Mouse (Mus musculus) myocyte (in vitro differentiated cells): ENCODE measurements around the gene Tiprl. TPM values are rescaled to one million over a fixed set of nuclear protein-coding genes. Genes with fewer than 3 reads are reported as not detected.
A peak's percentile ranks its signal among the peaks of the same experiment; 100 is the strongest.

ENCODE experiments used
- H3K27me3 ChIP-seq: one replicate; pipeline ENCODE4 v1.6.1; 2011; ENCODE audit not compliant: control insufficient read depth, insufficient read depth, insufficient read length
- H3K36me3 ChIP-seq: one replicate; pipeline ENCODE4 v1.6.1; 2011; ENCODE audit not compliant: control insufficient read depth, insufficient read depth
- H3K4me2 ChIP-seq: one replicate; pipeline ENCODE4 v1.6.1; 2011; ENCODE audit warnings: low read depth, control low read depth
- H3K4me3 ChIP-seq: one replicate; pipeline ENCODE4 v1.5.1; 2011; ENCODE audit warnings: mild to moderate bottlenecking, control low read depth, moderate library complexity
- H3K79me2 ChIP-seq: one replicate; pipeline ENCODE4 v1.6.1; 2011; ENCODE audit not compliant: control insufficient read depth, insufficient read depth
- H3ac ChIP-seq: one replicate; pipeline ENCODE4 v1.6.1; 2011; ENCODE audit not compliant: control insufficient read depth, insufficient read length
- CEBPB ChIP-seq: IDR thresholded peaks from 2 replicates; pipeline ENCODE4 v1.6.1; 2011; ENCODE audit warnings: mild to moderate bottlenecking, moderate library complexity; ENCODE audit not compliant: poor library complexity, insufficient read depth, severe bottlenecking
- E2F4 ChIP-seq: IDR thresholded peaks from one replicate; pipeline ENCODE4 v1.6.1; 2011; ENCODE audit warnings: mild to moderate bottlenecking, control low read depth, moderate library complexity; ENCODE audit not compliant: insufficient read depth
- MAX ChIP-seq: IDR thresholded peaks from one replicate; pipeline ENCODE4 v1.6.1; 2011; ENCODE audit warnings: low read depth, mild to moderate bottlenecking, control low read depth
- MYOD1 ChIP-seq, 3 experiments: IDR thresholded peaks; one replicate each; pipeline ENCODE4 v1.6.1; 2011; ENCODE audit warnings: control low read depth in 2 of 3, low read depth in 2 of 3, mild to moderate bottlenecking in 2 of 3, moderate library complexity in 1 of 3; ENCODE audit not compliant: insufficient read length in 2 of 3, control insufficient read depth in 1 of 3
- MYOG ChIP-seq, 3 experiments: IDR thresholded peaks; one replicate each; pipeline ENCODE4 v1.6.1; 2011; ENCODE audit warnings: control low read depth in 2 of 3, low read depth in 2 of 3, mild to moderate bottlenecking in 2 of 3; ENCODE audit not compliant: insufficient read length in 2 of 3, control insufficient read depth in 1 of 3, insufficient read depth in 1 of 3
- POLR2A ChIP-seq: IDR thresholded peaks from one replicate; pipeline ENCODE4 v1.6.1; 2011; ENCODE audit warnings: low read depth, mild to moderate bottlenecking, control low read depth, moderate library complexity; ENCODE audit not compliant: insufficient read length
- POLR2AphosphoS2 ChIP-seq: IDR thresholded peaks from one replicate; pipeline ENCODE4 v1.6.1; 2011; ENCODE audit warnings: low read depth, control low read depth; ENCODE audit not compliant: insufficient read length
- REST ChIP-seq: IDR thresholded peaks from one replicate; pipeline ENCODE4 v1.6.1; 2011; ENCODE audit warnings: mild to moderate bottlenecking, control low read depth, moderate library complexity; ENCODE audit not compliant: insufficient read depth, insufficient read length
- SRF ChIP-seq: IDR thresholded peaks from one replicate; pipeline ENCODE4 v1.6.1; 2011; ENCODE audit warnings: low read depth; ENCODE audit not compliant: control insufficient read depth, insufficient read length
- TCF12 ChIP-seq: IDR thresholded peaks from one replicate; pipeline ENCODE4 v1.6.1; 2011; ENCODE audit warnings: mild to moderate bottlenecking, control low read depth; ENCODE audit not compliant: poor library complexity, insufficient read depth, severe bottlenecking
- TCF3 ChIP-seq: IDR thresholded peaks from one replicate; pipeline ENCODE4 v1.6.1; 2011; ENCODE audit warnings: low read depth, control low read depth; ENCODE audit not compliant: insufficient read length
- USF1 ChIP-seq: IDR thresholded peaks from one replicate; pipeline ENCODE4 v1.6.1; 2011; ENCODE audit warnings: low read depth, mild to moderate bottlenecking, control low read depth, moderate library complexity
- polyA plus RNA-seq: library from polyadenylated mRNA; unstranded; fragments of >200 nt; fragmentation: generic; extraction: Trizol; gene quantifications from one replicate; pipeline ENCODE4 v1.2.1, GENCODE M21; 2012; ENCODE audit warnings: missing spikeins

Tiprl gene
- polyA plus RNA-seq, 1 experiment = 35.8 TPM

GRCm38 (mm10) chr1:165205591-165205990 lies 31.2 kb downstream of the Tiprl start:
- Histone ChIP-seq H3K79me2 (no peaks in the 10 kb centered on the region), H3K4me2 (no peak overlapping the region), H3K36me3 (no peaks in the 10 kb centered on the region), H3K4me3 (no peak overlapping the region), H3K27me3 (no peaks in the 10 kb centered on the region), H3ac (no peak overlapping the region)
- TF ChIP-seq POLR2AphosphoS2 (no peak), REST (no peak), MAX (no peak), TCF3 (no peak), MYOD1 (IDR thresholded peaks at IDR 0.05; ENCODE audit: control insufficient read depth in 1 of 3, insufficient read length in 2 of 3, low read depth in 2 of 3) (no peak), TCF12 (no peak)

GRCm38 (mm10) chr1:165203488-165204035 lies 33.2 kb downstream of the Tiprl start:
- Histone ChIP-seq H3K36me3 (no peaks in the 10 kb centered on the region), H3K79me2 (no peaks in the 10 kb centered on the region), H3K4me3 (no peak overlapping the region), H3K4me2 (peak overlapping the region; percentile 16), H3ac (no peak overlapping the region), H3K27me3 (no peaks in the 10 kb centered on the region)
- TF ChIP-seq POLR2A (no peak), TCF3 (no peak), CEBPB (0 out of 2 replicates have a peak, but pooled peaks have one; percentile 22), USF1 (no peak), MAX (no peak)

- Histone ChIP-seq H3K4me2 (peak overlapping the region; percentile 60), H3K36me3 (no peaks in the 10 kb centered on the region), H3K79me2 (no peaks in the 10 kb centered on the region), H3ac (no peak overlapping the region), H3K27me3 (no peaks in the 10 kb centered on the region), H3K4me3 (no peak overlapping the region)
- no peak for TF ChIP-seq SRF
- no peak for TF ChIP-seq TCF12
- no peak for TF ChIP-seq POLR2A
- no peak for TF ChIP-seq USF1
- TF ChIP-seq REST = no peak
- TF ChIP-seq MYOG (IDR thresholded peaks at IDR 0.05; ENCODE audit: control insufficient read depth in 1 of 3, insufficient read depth in 1 of 3, insufficient read length in 2 of 3, low read depth in 2 of 3) = no peak
- no peak for TF ChIP-seq MYOD1 (IDR thresholded peaks at IDR 0.05; ENCODE audit: control insufficient read depth in 1 of 3, insufficient read length in 2 of 3, low read depth in 2 of 3)
- no peak for TF ChIP-seq POLR2AphosphoS2
- no peak for TF ChIP-seq TCF3
- TF ChIP-seq E2F4 = no peak
- no peak for TF ChIP-seq CEBPB
Observed at GRCm38 (mm10) chr1:165201445-165202012, 35.3 kb downstream of the Tiprl start.

GRCm38 (mm10) chr1:165200748-165201147 lies 36.0 kb downstream of the Tiprl start:
- Histone ChIP-seq H3K27me3 (no peaks in the 10 kb centered on the region), H3K79me2 (no peaks in the 10 kb centered on the region), H3ac (no peak overlapping the region), H3K4me3 (no peak overlapping the region), H3K4me2 (peak overlapping the region; percentile 60), H3K36me3 (no peaks in the 10 kb centered on the region)
- TF ChIP-seq MYOD1 (IDR thresholded peaks at IDR 0.05; ENCODE audit: control insufficient read depth in 1 of 3, insufficient read length in 2 of 3, low read depth in 2 of 3) = peak in 2 of 3 experiments; percentile 22 to 27
- TF ChIP-seq CEBPB = no peak
- no peak for TF ChIP-seq TCF3
- TF ChIP-seq MYOG (IDR thresholded peaks at IDR 0.05; ENCODE audit: control insufficient read depth in 1 of 3, insufficient read depth in 1 of 3, insufficient read length in 2 of 3, low read depth in 2 of 3) = peak in 1 of 3 experiments; percentile 77

- Histone ChIP-seq H3K4me3 (no peak overlapping the region), H3K27me3 (no peaks in the 10 kb centered on the region), H3K36me3 (no peaks in the 10 kb centered on the region), H3K79me2 (no peaks in the 10 kb centered on the region), H3ac (no peak overlapping the region), H3K4me2 (no peak overlapping the region)
- TF ChIP-seq REST (no peak), CEBPB (no peak), POLR2AphosphoS2 (no peak), TCF3 (no peak), USF1 (no peak), TCF12 (no peak), E2F4 (no peak), MYOG (IDR thresholded peaks at IDR 0.05; ENCODE audit: control insufficient read depth in 1 of 3, insufficient read depth in 1 of 3, insufficient read length in 2 of 3, low read depth in 2 of 3) (no peak), SRF (no peak)
Observed at GRCm38 (mm10) chr1:165199639-165200038, 37.2 kb downstream of the Tiprl start.
